Mouse (Mus musculus) right cerebral cortex, postnatal 10 days (tissue): ENCODE results near the gene Ctr9.

Experiments
- DNase-seq, 2 experiments: peaks; one replicate each; pipeline ENCODE4 v3.0.0; 2021; ENCODE audit warnings: low spot score in 2 of 2

Ctr9 gene

GRCm38 (mm10) chr7:111098196-111098595, 69.4 kb downstream of the Ctr9 start:
- DNase-seq, result no peak
